Mouse (Mus musculus) ES-E14 (cell line): ENCODE results near the gene Eif5b.

Source experiments
- CHD2 ChIP-seq: IDR thresholded peaks from 2 replicates; pipeline ENCODE4 v1.6.1; 2014; ENCODE audit warnings: mild to moderate bottlenecking, low read depth, low read length, inconsistent platforms
- HCFC1 ChIP-seq: IDR thresholded peaks from 2 replicates; pipeline ENCODE4 v1.6.1; 2012; ENCODE audit warnings: low read length, inconsistent platforms, borderline replicate concordance; ENCODE audit not compliant: insufficient read depth
- ZNF384 ChIP-seq: IDR thresholded peaks from 2 replicates; pipeline ENCODE4 v1.6.1; 2012; ENCODE audit warnings: low read depth, low read length, inconsistent platforms

DNA sequence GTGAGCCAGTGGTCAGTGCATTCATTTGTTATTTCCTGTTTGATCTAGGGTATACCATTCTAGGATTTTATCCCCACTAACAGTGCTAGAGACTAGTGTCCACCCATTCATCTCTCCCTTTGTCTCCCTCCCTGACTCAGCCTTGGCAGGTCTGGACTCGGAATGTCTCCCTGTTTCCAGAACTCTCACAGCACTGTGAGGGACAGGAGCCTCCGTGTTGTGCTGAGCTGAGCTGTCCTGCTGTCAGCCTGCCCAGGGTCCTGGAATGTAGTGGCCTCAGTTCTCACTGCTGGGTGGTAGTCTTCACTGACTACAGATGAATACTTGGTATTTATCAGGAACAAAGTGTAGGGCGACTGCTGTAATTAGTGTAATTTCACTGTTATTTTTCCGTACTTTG lies 37.7 kb downstream of the Eif5b start:
- TF ChIP-seq CHD2 (no peak), ZNF384 (no peak), HCFC1 (no peak)
